Mouse (Mus musculus): ENCODE results near the gene Erf.

Gene Erf

DNA sequence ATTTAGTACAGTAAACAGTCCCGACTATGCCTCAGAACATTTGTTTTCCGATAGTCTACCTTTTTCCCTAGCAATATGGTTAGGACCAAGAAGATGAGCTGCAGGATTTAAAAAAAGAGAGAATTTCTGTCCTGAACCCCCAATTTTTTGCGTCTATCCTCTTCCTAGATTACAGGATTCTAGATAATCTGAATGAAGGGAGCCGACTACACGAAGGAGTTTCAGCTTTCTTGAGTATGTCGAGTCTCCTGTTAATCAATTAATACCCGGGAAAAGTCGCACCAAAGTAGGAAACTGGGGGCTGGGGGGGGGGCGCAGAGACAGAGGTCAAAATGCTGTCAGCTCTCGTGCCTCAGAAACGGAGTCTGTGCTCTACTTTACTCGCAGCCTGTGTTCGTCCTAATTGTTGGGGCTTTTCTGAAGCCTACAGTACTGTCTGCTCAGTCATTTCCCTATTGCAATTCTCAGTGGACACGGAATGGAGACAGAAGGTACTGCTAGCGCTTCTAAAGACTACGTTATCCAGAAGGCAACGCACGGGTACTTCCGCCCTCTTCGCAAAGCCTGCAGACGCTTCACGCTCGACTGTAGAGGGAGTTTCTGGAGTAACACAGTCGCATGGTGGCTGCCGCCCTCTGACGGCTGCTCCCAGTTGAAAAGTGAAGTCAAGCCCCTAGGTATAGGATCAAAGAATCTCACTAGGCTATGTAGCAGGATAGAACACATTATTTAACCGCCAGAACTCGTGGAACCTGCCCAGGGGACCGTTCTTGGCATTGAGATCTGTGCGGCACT lies 11.5 kb downstream of the Erf start:
- peak; percentile 93 for DNase-seq (ENCODE audit: low read depth, low spot score)

DNA sequence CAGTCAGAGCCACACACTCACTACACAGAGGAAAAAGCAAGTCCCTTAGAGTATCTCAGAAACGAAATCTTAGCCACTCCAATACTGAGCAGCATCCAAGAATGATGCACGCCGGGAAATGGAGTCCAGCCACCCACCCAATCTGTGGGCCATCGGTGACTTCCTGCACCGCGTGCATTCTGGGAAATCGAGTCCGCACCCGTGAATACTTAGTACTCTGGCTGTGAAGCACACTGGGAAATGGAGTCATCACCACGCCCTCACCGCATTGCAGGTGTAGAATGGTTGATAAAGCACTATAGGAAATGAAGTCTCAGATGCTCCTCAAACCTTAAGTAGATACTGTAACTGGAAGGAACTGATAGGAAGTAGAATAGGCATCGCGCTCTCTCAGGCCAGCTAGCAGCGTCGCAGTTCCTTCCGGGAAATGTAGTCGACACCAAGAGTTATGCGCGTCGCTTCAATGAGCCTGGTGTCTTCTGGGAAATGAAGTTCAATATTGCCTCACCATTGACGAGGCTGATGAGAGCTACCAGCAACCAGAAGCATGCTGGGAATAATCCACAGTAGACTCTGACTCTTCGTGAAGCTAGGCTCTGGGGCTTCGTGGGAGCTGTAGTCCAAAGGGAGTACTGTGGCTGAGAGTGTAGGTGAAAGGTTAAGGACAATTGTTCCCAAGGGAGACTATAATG lies 12.4 kb downstream of the Erf start:
- DNase-seq (ENCODE audit: low read depth, low spot score): peak; percentile 96

DNA sequence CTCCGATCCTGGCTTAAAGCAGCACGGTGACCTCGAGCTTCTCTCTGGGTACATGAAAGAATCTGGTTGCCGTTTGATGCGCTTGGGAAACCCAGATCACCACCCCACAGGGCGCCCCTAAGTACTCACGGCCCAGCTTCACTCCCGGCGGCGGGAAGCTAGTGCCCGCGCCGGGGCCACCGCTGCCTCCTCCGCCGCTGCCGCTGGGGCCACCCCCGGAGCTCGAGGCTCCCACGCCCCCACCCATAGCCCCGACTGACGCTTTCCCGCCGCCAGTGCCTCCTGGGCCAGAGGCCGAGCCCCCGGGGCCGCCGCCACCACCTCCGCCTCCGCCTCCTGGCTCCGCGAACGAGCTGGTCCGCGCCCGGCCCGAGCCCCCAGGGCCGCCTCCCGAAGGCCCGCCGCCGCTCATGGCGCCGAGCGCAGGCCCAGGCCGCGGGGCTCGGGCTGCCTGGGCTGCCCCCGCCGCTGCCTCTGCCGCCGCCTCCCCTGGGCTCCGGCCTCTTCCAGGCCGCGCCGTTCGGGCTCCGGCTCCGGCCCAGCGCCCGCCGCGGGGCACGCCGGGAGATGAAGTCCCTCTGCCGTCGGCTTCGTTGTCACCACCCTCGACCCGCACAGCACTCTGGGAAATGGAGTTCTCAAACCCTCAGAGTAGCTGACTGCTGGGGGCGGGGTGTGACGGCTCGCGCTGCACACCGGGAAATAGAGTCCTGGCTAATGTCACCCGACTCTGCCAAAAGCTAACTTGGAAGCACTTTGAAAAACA lies 13.1 kb downstream of the Erf start, which contains the start of gene Gsk3a:
Gene Gsk3a, minus strand, starts transcription at position 603 of the 766 bp plus-strand sequence.
- DNase-seq (ENCODE audit: low read depth, low spot score): peak; percentile 93

DNA sequence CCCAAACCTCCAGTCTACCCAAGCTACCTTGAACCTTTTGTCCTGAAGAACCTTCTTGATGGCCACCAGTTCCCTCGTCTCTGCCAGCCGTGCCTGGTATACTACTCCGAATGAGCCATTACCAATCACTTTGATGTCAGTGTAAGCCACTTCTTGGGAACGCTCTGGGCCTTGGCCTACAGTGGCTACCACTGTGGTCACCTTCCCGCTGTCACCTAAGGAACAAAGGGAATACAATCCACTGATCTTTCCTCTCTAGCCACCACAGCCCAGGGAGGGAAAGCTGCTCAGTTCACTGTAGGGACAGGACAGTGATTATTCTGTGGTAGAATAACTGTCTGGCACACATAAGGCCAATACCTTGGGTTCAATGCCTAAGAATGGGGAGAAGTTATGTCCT lies 15.0 kb downstream of the Erf start:
- DNase-seq (ENCODE audit: low read depth, low spot score): no peak

DNA sequence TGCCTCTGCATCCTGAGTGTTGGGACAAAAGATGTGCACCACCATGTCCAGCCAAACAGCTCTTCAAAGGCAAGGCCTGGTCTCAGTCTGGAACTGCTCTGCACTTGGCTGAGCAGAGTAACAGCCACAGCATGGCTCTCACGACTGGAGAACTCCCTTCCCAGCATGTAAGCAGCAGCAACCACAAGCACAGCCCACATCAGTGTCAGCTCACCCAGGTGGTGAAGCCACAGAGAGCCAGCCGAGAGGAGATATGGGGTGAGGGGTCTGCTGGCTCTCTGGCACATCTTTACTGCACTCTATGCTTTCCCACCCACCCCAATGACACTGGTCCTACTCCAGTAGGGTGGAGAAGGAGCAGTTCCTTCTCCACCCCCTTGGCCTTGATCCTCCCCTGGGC lies 17.5 kb downstream of the Erf start:
- DNase-seq (ENCODE audit: low read depth, low spot score): no peak

DNA sequence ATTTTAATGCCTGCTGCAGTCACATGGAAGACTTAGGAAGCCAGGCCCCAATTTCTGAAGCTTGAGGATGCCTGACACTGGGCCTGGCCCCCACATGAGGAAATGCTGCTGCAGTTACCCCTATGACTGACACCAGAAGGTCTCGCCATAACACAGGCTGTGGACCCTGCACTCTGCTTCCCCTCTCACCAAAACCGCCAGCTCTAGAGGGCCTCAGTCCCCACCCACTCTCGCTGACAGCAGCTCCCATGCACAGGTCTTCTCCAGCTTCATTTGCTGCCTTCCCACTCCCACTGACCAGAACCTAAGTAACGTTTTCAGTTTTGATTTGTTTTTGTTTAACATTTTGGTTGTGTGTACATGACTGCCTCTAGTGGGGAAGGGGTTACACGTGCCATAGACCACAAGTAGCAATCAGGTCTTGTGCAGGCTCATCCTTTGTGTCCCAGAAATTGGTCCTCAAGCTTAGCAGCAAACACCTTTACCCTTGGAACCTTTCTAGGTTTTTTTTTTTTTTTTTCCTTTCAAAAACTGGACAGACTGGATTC lies 18.4 kb downstream of the Erf start:
- no peak for DNase-seq (ENCODE audit: low read depth, low spot score)

DNA sequence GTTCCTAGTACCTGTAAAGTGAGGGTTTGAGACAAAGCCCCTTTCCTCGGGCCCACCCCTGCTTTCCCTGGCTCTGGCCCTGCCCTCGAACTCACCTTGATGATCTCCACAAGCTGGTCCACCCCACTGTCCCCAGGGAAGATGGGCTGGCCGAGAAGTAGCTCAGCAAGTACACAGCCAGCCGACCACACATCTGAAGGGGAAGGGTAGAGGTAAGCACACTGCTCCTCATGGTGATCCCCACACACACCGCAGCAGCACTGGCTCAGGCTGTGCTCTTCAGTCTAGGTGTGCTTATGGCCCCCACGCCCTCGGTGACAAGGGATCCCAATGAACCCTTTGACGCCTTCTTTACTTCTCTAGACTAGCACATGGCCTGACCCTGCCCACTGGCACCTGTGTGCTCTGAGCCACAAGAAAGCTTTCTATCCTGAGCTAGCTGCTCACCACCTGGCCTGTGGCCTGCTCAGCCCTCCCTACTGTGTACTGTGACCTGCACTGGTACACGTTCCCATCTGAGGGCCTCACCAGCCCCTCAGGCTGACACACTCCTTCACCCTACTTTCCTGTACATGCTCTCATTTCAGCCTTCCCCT lies 19.8 kb downstream of the Erf start:
- no peak for DNase-seq (ENCODE audit: low read depth, low spot score)

DNA sequence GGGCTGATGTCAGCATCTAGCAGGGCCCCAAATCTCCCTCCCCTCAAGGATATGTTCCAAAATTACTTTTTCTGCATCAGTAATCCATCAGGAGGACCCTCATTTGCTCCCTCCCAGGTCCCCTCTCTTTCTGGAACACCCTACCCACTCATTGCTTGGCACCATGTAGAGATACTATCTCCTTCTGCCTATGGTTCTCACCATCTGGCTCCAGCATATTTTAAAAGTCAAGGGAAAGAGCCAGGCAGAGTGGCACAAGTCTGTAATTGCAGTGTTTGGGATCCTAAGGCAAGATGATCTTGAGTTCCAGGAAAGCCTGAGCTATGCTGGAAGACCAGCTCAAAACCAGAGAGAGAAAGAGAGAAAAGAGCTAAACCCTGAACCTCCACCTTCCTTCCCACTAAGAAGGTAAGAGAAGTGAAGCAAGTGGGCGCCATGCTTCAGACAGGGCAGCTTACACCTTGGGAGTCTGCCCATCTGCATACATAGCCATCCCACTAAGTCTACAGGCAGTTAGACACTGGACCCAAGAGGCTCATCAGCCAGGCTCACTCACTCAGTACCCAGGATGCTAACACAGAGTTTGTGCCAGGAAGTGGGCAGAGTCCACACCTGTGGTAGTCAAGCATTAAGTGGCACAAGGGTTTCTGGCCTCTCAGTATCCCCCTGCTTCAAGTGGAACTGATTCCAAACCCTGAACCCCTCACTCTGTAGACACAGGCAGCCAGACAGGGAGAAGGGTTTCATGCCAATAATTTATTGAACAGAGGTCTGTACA lies 22.8 kb downstream of the Erf start:
- no peak for DNase-seq (ENCODE audit: low read depth, low spot score)

DNA sequence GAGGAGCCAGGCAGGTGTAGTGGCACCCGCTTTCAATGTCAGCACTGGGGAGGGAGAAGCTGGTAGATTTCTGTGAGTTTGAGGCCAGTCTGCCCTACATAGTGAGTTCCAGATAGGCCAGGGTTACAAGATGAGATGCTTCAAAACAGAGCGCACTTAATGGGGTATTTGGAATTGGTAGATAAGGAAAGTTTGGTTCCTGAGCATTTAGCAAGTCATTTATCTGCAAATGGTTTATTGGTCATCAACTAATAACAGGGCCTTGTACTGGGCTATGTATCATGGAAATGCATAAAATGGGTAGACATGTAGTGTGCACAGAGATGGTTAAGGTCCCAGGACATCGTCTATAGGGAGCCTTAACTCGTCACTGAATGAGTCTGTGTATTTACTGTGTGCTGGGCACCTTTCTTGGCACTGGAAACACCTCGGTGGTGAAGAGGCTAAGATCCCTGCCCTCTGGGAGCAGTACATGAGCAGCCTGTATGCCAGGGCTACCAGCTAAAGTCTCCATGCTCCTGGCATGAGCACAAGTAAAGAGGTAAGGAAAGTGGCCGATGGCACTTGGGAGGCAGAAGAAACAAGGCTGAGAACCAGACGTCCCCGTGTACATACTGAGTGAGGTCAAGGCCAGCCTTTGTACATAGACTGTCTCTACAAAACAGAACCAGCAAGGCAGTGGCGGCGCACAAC lies 28.1 kb downstream of the Erf start:
- DNase-seq (ENCODE audit: low read depth, low spot score): no peak

DNA sequence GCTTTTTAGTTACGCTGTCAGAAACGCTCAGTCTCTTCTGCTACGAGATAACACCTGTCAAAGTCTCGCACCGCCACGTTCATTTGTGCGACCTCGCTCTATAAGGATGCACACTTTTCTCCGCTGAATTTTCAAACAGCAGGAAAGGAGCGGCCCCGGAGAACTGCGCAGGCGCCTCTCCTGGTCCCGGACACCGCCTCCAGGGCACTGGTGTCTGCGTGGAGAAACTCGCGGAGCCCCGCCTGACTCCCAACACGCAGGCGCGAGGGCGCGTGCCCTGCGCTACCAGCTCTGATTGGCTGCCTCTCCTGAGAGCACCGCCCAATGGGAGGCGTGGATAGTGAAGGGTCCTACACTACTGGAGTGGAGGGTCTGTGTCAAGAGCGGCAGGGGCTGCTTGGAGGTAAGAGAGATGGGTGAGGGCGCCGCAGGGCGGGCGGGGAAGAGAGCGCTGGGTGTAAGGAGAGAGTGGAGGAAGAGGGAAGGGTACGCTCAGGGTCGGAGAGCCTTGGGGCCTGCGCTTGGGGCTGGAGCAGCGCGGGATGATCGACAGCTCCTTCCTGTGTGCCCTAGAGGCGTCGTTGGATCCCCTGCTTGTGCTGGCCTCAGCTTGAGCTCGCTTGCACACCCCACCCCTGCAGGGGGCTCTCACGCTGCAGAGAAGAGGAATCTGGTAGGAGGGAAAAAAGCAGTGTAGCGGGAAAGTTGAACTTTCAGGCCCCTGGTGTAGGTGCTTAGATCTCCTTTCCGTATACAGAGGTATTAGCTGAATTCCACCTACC lies 29.3 kb downstream of the Erf start, which contains the start of gene Zfp526:
Gene Zfp526, plus strand, starts transcription at position 324 of the 782 bp plus-strand sequence.
- peak; percentile 93 for DNase-seq (ENCODE audit: low read depth, low spot score)

DNA sequence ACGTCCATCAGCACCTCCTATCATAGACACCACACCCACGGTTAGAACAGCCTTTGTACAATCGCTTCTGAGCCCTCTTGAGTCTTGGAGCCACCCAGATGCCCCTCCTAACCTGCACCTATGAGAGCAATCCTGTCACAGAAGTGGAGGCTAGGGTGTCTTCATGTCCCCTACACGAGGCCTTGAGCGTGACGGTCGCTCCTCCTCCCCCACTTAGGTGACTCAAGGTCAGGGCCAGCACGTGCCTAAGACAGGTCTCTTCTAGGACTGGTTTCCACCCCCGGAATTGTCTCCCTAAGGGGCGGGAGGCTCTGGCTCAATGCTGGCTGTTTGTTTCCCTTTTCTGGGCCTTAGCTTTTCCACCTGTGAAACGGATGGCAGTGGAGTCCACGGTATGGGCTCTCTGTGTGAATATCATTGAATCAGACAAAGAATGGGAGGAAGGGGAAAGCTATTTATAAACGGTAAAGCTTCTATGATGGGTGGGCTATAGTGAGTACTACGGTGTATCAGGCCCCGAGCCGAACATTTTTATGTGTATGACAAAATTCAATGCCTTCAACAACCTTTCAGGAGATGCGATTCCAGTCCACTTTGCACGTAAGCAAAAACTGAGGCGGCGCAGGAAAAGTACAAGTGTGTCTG lies 30.0 kb downstream of the Erf start, which contains the start of gene Dedd2:
Gene Dedd2, minus strand, starts transcription at position 159 of the 645 bp plus-strand sequence.
- peak; percentile 35 for DNase-seq (ENCODE audit: low read depth, low spot score)

DNA sequence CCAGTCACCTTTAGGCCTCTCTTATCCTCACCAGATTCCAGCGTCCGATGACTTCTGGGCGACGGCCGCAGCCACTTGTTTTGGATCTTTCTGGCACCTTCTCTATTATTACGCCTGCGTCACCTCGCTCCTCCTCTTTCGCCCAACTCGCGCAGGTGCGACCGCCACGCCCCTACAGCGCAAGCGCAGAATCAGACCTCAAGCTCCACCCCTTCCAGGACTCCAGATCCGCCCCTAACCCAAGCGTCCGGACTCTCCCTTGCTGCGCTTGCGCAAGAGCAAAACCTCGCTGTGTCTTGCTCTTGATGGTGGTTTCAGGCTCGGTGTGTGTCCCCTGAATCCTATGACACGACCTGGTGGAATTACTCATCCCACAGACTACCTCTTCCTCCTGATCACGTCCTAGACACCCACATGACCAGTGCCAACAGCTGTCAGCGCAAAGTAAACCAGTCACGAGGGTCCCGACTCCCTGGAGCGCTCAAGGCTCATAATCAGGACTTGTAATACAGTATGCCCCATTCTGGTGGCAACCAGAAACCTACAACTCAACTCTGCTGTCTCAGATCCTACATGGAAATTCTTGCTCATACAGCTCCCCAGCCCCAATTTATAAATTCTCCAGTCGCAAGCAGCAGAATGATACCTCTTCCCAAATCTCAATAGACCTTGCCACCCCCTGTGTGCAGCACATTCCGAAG lies 30.7 kb downstream of the Erf start:
- peak; percentile 94 for DNase-seq (ENCODE audit: low read depth, low spot score)

DNA sequence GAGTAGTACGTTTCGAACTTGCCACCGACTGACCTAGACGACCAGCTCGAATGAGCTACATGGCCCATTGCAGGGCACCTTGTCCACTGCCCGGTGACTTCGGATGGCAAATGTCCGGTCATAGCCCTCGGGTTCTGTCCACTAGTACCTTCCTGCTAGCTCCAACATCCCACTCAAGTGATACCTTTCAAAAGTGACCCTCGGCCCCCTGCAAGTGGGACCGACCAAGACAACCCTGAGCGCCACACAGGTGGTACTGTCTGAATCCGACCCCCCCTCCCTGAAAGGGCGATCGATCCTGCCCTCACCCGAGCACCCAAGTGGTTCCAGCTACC lies 31.2 kb downstream of the Erf start:
- peak; percentile 62 for DNase-seq (ENCODE audit: low read depth, low spot score)

DNA sequence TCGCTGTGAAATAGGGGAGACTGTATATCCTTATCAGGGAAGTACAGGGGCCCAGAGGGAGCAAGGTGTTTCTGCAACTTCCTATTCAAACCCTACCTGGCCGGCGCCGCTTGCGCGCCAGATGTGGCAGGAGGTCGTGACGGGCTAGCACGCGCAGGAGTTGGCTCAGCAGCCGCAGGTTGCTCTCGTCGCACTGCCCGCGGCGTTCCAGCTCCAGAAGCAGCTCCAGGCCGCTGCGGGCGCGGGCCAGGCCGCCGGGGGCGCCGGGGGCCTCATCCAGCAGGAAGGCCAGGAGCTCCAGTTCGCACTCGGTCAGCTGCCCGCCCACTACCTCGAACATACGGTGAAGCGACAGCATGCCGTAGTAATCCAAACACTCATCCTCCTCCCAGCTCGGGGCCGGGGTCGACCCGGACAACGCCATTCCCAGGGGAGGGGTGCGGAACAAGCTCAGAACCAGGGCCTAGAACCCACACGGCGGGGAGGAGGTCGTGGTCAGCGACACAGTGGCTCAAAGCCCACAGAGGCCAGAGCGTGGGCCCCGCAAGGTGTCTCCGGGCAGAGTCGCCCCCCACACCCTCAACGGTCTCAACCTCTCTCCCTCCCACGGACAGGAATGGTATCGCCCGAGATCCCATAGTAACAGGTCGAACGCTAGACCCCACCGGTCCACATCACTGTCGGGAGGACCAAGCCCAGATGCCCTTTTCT lies 31.7 kb downstream of the Erf start:
- no peak for DNase-seq (ENCODE audit: low read depth, low spot score)

DNA sequence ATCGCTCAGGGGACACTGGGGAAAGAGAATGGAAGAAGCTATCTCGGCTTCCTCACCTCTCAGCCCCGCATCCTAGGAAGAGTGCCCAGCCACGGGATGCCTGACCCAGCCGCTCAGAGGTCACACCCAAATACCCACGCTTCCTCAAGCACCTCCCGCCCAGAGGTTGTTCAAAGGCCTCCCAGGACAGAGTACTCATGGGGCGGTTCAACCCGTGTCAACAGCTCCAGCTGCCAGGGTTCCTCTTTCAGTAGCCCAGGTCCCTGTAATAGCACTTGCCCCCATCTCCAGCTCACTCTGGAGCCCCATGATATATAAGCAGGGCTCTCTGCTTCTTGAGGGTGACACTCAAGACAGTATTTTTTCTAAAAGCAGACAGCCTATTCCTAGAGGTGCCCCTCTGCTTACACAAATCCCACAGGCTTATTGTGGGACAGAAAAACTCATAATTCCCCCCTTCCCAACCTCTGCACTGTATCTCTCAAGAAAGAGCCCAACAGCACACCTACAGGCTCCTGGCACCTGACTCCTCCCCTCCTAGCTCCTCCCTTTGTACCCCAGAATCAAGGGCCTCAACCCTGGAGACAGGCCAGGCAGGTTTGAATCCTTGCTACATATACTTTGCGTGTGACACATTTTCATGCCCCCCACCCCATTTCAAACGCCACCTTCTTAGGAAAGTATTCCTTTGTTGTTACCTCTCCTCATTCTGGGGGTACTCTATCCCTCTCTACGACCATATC lies 32.7 kb downstream of the Erf start:
- DNase-seq (ENCODE audit: low read depth, low spot score): no peak

DNA sequence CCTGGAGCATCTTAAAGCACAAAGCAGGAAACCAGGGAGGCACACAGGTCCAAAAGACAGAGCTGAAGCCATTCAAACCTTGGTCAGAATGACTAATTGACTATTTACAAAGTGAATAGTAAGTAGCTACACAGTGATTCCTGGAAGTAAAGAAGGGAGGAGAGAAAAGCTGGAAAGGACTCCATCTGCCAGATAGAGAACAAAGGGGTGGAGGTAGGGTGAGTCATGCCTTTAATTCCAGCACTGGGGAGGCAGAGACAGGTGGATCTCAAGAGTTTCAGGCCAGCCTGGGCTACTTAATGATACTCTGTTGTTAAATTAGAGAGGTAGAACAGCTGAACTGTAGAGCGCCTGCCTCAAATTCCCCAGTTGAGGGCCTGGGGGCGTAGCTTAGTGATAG lies 36.4 kb downstream of the Erf start:
- no peak for DNase-seq (ENCODE audit: low read depth, low spot score)

DNA sequence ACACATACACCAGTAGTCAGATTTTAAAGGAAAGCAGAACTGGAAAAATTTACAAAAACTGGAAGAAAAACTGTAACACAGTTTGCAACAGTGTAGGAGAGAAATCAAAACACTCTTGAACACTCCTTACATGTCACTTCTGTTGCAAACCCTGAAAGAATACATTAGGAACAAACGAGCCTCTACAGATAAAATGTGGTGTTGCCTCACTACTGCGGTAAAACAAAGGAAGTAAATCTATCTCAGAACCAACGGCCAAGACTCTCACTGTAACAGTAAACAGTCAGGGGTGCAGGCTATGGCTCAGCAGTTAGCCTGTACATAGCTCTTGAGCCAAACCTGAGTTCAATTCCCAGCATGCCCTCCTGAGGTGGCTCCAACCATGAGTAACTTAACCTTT lies 37.5 kb downstream of the Erf start:
- no peak for DNase-seq (ENCODE audit: low read depth, low spot score)

All from 3T3-L1 (cell line).